Mouse (Mus musculus): ENCODE measurements around the gene Card9.

DNA sequence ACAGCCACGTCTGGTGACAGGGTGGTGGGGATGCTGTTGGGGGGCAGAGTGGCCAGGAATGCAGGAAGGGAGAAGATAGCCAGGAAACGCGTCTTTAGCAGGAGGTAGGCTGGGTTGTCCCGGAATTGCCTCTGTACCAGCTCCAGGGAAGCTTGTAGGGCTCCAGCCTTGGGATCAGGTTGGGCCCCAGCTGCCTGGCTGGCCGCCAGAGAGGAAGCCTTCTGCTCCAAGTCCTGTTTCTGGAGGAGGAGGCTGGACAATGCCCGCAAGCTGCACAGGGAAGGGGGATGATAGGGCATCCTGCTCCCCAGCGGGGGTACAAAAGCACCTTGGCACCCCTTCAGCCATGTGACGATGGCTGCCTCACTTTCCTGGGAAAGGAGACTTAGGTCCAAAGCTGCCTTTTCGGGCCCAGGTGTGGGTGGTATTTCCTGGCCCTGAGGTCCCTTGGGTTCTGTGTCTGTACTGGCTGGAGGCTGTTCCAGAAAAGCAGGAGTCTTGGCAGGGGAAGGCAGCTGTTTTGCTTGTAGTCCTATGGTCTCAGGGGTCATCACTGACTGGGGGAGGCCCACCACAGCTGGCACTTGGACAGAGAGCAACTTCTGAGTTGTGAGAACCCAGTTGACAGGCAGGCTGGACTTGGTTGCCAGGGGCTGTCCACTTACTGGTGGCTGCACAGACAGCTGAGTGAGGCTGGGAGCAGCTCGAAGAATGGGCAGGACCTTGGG lies 4.2 kb upstream of the Card9 start:
- no peak for TF ChIP-seq POLR2A (IDR thresholded peaks at IDR 0.05; ENCODE audit: low read depth, low read length)
- TF ChIP-seq CTCF (conservative IDR thresholded peaks at IDR 0.05; ENCODE audit: insufficient read depth, insufficient read length, low read depth, low read length), result no peak

All from kidney, adult 2 months (tissue).